Mouse (Mus musculus): ENCODE data around the gene Mindy3. TPM values are rescaled to one million over a fixed set of nuclear protein-coding genes. Genes with fewer than 3 reads are reported as not detected.

Gene Mindy3
- polyA plus RNA-seq, 1 experiment, result 34.1 TPM

- DNase-seq (ENCODE audit: low spot score), result peak; percentile 63
These were observed 117.7 kb downstream of the Mindy3 start, which contains the start of gene Itga8 for GRCm38 (mm10) chr2:12301431-12302170. Itga8 (minus strand) TSS chr2:12301922.

GRCm38 (mm10) chr2:12300449-12301228 is 118.6 kb downstream of the Mindy3 start:
- DNase-seq (ENCODE audit: low spot score), result no peak

DNA sequence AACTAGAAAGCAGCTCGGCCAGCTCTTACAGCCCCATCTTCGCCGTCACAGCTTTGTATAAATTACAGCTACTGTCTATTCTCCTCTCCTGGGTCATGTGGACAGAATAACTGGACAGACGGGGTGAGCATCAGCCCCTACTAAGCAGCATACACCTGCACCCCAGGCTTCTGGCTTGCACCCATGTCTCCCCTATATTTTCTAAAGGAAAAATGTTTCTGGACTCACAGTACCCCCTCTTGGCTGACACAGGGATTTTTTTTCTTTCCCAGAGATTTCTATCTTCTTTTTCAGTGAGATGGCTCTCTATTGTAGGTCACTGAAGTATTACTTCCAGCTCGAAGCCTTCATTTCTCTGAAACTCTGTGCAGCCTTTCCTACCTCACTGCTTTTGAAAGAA is 122.0 kb downstream of the Mindy3 start:
- no peak for DNase-seq (ENCODE audit: low spot score)

Other genes starting within 250 kb of the Mindy3 start
- gene Itga8, start 117.5 kb downstream of the Mindy3 start, polyA plus RNA-seq (2012; rRNA removed), result 11.6 and 14.6 TPM in 2 replicates